Mouse (Mus musculus) gonadal fat pad, adult 2 months (tissue): Measurements from ENCODE around the gene Tes. TPM values are rescaled to one million over a fixed set of nuclear protein-coding genes. Genes with fewer than 3 reads are reported as not detected.
A peak's percentile ranks its signal among the peaks of the same experiment; 100 is the strongest.

Experiments used
- DNase-seq: peaks from one replicate; pipeline ENCODE4 v3.0.0-alpha.2; 2012; ENCODE audit warnings: low read depth
- polyA plus RNA-seq: library from polyadenylated mRNA; depleted of rRNA; stranded (reverse); fragments of >200 nt; gene quantifications from 2 replicates; pipeline ENCODE4 v1.2.3, GENCODE M21; 2012

Gene Tes
- polyA plus RNA-seq, 1 experiment: 55.3 TPM

DNA sequence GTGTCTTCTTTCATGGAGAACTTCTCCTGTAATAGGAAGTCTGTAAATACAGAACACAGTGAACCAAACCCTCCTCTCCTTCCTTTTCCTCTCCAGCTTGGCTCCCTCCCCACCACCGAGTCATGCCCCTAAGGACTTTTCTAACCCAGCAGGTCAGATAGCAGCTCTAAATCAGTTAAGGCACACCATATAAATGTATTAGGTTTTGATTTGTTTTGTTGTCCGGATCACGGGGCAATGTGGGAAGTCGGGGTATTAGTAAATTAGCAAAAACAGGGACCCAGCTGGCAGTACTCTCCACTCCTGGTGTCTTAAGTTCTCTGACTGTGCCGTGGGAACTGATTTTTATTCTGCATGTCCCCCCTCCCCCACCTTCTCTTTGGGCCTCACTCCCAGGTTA is 14.4 kb downstream of the Tes start:
- DNase-seq: no peak

DNA sequence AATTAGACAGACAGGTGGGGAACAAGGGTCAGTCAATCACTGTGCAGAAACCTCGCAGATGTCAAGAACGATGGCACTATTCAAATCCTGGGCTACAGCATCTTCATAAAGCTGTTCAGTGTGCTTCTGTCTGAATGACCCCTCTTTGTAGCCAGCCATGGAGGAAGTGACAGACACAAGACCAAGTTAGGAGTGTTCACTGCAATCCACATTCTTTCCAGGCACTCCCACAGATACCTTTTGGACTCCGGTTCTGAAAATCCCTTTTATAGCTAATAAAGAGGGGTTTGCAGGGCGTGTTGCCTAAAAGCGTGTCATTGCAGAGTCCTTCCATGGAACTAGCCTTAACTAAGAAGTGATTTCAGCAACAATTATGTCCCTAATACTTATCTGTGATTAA is 14.9 kb downstream of the Tes start:
- DNase-seq: no peak

DNA sequence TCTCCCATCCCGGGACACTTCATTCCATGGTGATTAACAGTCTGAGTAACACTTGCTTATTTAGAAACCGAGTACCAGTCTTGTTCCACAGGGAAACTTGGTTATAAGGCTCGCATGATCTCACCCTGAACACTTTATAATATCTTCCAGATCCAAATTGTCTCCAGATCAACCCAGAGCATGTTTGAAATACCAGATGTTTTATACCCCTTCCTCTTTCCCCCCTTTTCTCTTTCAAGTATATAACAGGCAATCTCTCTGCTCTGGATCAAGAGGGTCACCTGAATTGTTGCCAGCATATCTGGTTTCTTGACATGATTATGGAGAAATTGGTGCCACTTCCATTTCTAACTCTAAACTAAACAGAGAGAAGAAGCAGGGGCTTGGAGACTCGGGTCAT is 17.3 kb downstream of the Tes start:
- no peak for DNase-seq

DNA sequence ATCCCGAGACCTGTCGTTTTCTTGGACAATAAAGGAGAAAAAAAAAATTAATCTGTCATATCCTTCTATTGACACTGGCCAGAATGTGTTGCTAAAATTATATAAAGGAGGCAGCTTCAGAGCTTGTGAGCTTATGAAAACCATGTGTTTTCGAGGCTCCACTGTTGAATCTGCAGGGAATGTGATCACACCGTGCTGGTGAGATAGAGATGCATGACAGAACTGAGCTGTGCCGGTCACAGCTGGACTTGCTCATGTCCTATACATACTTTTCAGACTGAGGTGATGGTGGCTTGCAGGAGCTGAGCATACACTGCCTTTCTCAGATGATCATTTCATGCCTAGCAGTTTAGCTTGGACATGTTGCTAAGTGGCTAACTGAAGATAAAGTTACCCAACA is 17.9 kb downstream of the Tes start:
- no peak for DNase-seq

DNA sequence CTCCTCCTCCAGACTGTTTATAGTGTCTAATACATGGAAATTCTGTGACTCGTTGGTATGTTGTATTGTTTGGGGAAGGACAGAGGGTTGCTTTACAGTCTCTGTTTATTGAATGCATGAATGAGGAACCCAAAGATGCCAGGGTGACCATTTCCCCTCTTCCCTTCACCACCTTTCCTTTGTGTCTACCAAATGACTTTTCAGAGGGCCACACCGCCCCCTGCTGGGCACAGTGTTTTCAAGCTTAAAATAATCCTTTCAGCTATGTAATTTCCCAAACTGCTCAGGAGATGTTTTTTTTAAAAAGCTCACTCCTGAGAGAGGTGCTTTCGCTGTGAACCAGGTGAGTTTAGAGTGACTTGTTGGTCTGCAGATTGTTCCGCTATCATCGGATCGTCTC is 22.5 kb downstream of the Tes start:
- no peak for DNase-seq

DNA sequence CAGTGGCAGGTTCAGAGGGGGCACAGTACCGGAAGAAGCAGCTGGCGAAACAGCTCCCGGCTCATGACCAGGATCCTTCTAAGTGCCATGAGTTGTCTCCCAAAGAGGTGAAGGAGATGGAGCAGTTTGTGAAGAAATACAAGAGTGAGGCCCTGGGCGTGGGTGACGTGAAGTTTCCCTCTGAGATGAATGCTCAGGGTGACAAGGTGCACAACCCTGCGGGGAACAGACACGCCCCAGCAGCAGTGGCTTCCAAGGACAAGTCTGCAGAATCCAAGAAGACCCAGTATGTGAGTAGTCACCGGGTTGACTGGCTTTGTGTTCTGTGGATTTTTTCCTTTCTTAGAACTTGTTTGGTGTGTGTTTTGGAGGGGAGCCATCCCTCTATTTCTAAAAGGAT is 32.4 kb downstream of the Tes start:
- no peak for DNase-seq

DNA sequence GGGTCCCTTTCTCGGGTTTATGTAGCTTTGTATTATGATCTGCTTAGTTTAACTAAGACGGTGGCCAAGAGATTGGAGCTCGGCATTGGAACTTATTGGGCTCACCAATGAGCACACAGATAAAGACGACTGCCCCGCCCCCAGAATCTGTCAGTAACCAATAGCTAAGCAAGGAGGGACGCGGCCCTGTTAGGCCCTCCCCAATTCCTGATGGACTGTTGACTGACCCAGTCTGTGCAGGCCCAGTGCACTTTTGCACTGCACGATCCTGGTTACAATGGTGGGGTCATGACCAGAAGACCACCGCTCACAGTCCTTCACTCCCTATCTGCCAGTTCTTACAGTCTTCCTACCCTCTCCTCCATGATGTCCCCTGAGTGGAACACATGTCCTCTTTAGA is 33.6 kb downstream of the Tes start:
- no peak for DNase-seq

DNA sequence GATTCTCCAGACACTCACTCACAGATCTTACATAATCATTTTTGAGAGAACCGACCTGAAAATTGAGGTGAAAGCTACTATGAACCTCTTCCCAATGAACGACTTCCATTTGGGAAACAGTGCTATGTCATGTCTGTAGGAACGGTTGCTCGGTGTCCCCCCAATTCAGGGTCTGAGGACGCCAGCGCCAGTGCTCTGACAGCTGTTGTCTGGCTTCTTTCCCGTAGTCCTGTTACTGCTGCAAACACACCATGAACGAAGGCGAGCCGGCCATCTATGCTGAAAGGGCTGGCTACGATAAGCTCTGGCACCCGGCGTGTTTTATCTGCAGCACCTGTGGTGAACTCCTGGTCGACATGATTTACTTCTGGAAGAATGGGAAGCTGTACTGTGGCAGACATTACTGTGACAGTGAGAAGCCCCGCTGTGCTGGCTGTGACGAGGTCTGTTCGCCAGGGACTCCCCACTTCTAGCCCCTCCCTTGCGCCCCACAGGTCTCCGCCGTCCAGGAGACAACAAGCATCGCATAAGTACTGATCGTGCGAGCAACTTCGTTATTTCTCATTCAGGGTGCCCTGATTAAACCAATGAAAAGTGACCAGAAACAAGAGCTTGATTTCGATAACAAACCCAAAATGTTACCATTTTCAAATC is 34.7 kb downstream of the Tes start:
- DNase-seq: no peak

DNA sequence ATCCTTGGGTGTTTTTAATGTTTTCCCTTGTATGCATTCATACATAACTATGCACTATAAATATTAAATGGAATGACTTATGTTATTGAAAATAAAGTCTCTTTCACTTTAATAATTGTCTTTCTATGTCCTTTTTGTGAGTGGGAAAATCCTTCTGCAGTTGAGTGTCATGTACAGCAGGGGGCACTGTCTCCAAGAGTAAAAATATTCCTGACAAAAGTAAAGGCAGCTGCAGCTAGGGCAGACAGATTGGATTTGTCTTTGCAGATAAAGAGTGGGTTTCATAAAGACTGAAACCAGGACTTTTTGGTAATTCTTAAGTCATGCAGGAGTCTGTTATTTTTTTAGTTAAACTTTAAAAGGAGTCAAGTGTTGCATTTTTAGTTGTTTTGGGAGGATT is 40.8 kb downstream of the Tes start:
- no peak for DNase-seq

DNA sequence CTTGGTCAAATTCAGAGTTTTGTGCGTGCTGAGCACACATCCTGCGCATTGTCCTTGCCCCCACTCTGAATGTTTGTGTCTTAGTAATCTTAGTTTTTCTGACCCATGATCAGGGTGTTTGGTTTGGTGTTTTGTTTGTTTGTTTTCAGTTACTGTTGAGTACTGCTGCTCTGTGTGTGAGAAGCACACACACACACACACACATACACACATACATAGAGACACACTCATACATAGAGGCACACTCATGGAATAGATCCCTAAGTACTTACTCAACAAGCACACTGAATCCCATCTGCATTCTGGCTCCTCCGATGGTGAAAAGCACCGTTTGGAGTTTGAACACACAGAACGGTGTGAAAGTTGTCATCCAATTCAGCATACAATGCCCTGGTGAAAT is 41.5 kb downstream of the Tes start:
- no peak for DNase-seq

DNA sequence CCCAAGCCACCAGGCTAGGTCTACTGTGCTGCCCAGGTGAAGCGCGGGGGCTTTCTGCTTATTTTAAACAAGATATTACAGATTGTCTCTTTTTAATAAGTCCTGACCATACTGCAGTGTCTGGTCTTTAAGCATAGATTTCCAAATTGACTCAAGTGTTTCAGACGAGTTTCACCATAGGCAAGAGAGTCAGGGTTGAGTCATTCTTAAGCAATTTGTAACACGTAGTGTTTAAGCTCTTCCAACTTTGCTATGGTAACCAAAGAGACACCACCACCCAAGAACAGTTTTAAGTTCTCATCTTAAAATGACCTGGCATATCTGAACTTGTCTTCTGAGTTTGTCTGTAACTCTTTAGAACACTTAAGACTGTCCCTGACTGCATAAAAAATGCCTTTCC is 44.3 kb downstream of the Tes start:
- peak; percentile 70 for DNase-seq

DNA sequence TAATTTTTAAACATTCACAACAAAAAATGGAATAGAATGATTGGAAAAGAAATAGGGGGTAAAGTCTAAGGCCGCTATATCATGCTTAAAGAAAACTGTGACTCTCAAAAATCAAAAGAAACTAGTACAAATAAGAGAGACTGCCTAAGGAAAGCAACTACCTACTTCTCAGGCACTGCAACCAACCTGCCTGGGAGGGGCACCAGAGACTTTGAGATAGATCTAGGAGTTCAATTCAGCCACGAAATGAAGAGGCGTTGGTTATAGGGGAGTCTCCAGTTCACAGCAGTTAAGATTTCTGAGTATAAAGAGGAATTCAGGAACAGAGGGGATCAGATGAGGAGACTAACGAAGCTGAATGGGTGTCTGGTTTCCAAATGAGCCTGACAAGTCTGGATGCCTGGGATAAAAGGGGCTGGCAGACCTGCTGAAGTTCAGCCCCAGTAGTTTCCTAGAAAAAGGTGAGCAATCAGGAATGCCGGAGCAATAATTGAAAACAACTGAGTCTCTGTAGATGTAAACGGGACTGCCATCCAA is 45.7 kb downstream of the Tes start:
- no peak for DNase-seq

DNA sequence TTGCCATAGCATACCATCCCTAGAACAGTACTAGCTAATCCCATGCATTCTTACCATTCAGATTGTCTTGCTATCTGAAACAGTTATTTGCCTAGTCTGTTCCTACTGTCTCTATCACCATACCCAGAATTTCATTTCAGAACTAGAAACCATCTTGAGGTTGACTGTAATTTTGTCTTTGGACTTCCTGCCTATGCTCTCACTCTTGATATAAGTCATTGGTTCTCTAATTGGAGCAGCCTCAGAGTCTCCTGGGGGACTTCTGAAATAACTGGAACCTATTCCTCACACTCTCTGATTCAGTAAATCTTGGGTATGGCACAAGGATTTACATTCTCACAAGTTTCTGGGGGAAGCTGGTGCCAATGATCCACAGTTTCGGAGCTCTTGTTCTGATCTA is 47.1 kb downstream of the Tes start:
- DNase-seq: no peak

DNA sequence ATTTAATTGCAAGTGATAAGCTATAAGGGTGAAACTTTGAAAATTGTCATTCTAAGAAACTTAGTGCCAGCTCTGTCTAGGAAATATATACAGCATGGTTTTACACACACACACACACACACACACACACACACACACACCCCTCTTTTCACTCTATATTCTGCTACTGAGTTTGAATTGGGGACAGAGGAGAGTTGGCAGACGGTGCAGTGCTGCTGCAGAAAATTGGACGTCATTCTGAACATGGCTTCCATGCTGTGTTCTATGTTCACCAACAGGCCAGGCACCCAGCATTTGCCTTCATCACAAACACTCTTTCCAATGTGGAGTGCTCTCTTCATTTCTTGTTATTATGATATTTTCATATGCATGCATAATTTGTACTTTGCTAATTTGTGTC is 48.0 kb downstream of the Tes start:
- no peak for DNase-seq

DNA sequence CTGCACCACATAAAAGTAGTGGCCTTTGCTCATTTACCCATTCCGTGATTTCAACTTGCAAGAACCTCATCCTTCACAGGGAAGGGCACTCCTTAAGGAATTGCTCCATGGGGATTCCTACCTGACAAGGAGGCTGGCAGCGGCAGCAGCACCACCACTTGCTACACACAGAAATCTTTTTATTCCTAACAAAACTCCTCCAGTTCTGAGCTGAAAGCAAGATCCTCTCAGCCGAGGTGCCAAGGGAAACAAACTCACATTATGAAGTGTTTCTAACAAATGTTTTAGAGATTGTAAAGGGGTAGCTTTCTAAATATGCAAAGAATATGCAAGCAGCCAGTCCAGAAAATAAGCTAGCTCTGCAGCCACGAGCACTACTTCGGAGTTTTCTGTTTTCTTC is 49.6 kb downstream of the Tes start:
- no peak for DNase-seq

DNA sequence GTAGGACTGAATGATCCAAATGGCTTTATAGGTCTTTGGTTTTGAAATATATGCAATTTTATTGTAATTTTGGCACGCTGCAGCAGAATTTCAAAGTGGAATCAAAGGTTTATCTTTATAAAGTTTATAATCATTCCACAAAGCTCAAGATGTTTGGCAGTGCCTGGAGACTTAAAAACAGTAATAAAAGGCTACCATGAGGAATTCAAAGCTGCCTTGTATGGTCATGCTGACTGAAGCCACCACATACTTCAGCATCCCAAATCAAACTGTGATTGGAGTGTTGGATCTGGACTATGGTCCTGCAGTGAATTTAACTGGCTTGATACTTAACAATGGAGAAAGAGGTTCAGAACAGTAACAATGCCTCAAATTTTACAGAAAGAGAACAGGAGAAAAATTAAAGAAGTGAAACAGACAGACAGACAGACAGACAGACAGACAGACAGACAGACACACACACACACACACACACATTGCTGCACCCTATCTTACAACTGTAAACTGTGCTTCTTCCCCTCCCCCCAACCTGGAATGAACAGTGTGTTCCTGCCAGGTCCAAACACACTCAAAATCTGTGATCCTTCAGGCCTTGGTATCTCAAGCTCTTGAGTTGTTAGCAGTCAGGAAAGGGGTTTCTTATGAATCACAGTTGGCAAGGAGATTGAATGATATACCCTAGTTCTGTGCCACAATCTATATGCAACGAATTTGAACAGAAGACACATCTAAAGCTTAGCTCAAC is 50.3 kb downstream of the Tes start:
- DNase-seq: no peak

DNA sequence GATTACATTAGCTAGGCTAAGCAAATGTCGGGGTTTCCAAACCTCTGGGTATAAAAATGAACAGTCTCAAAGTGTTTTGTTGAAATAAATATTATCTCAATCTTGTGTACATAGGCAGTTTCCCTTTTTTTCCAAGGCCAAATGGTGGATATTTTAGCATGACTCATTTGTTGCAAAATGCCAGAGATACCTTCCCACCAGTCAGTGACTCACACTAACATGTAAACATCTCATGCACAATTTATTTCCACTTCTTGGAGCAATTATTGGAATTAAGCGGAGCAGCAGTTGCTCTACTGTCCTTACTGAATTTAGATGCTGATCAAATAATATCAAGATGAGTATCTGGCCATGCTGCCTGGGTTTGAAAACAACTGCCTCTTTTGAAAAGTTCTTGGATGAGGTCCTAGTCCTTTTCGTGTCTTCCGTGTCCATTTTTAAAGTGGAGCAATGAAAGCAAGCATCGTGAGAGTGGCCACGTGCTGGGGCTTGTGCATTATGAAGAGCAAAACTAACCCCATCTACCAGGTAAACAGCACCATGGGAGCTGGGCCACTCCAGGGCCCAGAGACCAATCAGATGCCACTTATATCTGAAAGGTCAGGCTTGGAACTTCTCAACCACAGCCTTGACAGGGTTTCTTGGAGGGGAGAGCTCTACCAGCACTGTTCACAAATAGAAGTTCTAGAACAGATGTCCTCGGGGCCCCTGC is 54.7 kb downstream of the Tes start:
- no peak for DNase-seq

DNA sequence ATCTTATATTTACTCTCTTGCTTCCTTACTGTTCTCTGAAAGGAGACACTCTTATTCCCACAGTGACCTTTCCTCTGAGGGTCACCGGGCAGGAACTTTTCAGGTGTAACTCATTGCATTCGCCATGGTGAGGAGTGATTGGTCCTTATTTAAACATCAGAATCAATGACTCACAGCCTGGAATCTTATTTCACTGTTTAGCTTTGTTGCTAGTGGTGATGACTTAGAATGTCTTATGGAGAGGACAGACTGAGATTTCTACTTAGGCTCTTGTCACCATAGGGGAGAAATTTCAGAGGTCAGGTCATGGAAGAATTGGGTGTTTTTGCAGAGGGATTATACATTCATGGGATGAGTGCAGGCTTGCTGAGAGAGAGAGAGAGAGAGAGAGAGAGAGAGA is 75.1 kb downstream of the Tes start:
- DNase-seq: no peak

DNA sequence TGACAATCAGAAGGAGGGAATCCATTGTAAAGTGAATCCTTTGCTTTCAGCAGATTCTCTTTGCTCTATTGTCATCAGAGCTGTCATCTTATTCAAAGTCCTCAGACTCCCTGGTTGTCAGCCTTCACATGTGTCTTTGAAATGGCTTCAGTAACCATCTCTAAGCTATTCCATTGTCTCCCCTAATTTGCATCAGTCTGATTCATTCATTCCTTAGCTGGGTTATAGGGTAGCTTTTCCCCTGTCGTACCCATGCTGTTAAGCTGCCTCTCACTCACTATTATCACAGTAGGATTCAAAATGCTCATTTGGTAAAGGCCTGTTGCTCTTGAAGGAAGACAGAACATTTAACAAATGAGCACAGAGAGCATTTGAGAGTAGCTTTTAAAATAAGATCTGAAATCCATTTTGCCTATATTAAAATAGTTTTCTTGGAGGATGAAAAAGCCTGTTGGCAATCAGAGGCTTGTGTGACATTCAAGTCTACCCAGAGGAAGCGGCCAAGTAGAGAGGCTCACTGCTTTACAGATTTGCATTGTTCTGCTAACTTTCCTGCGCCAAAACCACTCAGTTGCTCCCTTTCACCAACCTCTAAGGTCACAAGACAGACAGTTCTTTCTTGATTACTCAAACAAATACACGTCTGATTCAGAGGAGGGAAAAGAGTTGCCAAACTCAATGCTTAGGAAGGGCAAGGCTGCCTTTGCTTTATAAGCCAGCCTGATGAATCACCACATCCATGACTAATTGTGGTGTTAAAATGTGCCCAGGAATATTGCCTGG is 77.8 kb downstream of the Tes start:
- DNase-seq: peak; percentile 26

DNA sequence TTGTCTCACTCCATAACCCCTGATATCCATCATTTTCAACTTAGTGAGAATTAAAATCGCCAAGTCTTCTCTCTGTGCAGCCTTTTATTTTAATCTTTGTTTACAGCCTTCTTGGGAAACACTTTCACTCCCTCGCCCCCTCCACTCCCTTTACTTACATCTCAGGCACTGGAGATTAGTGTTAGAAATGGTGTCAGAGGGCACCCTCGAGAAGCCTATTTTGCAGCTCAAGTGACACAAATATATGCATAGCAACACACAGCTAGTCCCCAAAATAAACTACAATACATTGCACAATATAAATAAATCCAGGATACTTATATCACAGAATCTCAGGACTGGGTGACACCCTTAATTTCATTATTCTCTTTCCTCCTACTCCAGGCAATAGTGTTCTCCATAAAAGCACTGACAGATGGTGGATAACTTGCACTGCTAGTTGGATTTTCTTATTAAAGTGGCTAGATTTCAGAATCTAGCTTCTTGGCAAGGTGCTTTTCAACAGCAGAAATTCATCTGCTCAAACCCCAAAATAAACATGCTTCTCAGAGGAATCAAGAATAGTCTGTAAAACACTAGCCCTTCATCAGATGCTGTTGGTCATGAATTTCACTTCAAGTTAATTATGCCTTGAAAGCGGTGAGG is 86.2 kb downstream of the Tes start:
- DNase-seq: no peak

DNA sequence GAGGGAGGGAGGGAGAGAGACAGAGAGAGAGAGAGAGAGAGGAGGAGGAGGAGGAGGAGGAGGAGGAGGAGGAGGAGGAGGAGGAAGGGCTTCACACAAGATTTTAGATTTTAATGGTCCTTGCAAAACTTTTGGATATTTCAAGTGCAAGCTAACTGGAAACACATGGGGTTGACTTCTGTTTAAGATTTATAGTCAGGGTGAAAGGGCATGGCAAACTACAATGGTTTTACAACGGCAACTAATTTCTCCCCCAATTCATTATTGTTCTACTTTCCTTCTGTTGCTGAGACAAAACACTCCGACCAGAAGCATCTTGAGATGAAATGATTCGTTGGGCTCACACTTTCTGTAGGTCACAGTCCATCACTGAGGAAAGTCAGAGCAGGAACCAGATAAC is 87.6 kb downstream of the Tes start:
- DNase-seq: no peak
